Mouse (Mus musculus): ENCODE measurements around the gene Susd1. TPM values are rescaled to one million over a fixed set of nuclear protein-coding genes. Genes with fewer than 3 reads are reported as not detected.

Susd1 gene
- polyA plus RNA-seq, 1 experiment, result 21.3 TPM

DNA sequence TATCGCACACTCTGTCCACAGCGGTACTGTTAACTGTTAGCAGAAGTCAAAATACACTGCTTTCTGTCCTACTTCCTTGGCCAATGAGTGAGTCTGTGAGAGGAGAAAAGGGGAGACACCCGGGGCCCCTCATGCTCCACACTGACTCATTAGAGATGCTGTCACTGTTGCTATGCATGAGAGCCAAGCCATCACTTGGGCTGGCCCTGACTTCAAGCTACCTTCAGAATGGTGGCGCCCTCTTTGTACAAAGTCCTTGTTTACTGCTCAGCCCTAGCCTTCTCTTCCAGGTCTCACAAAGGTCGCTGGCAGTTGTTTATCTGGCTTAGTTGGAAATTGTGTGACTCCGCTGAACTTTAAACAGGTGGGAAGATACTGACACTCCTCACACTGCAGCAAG, 119.8 kb downstream of the Susd1 start:
- Histone ChIP-seq H3K4me1 (ENCODE audit: control insufficient read depth, insufficient read depth, low read length) (no peaks in the 10 kb centered on the region), H3K4me3 (replicated peaks; ENCODE audit: control insufficient read depth, low read depth, low read length) (no peak overlapping the region), H3K27ac (ENCODE audit: control insufficient read depth, insufficient read depth, low read depth, low read length, poor library complexity) (no peak overlapping the region)
- WGBS, result 90% methylated on average over 6 of the region's 6 CpGs
- TF ChIP-seq POLR2A (IDR thresholded peaks at IDR 0.05; ENCODE audit: borderline replicate concordance, control insufficient read depth, low read depth, low read length), result no peak
- no peak for TF ChIP-seq CTCF (IDR thresholded peaks at IDR 0.05; ENCODE audit: control insufficient read depth, insufficient read depth, low read length)

DNA sequence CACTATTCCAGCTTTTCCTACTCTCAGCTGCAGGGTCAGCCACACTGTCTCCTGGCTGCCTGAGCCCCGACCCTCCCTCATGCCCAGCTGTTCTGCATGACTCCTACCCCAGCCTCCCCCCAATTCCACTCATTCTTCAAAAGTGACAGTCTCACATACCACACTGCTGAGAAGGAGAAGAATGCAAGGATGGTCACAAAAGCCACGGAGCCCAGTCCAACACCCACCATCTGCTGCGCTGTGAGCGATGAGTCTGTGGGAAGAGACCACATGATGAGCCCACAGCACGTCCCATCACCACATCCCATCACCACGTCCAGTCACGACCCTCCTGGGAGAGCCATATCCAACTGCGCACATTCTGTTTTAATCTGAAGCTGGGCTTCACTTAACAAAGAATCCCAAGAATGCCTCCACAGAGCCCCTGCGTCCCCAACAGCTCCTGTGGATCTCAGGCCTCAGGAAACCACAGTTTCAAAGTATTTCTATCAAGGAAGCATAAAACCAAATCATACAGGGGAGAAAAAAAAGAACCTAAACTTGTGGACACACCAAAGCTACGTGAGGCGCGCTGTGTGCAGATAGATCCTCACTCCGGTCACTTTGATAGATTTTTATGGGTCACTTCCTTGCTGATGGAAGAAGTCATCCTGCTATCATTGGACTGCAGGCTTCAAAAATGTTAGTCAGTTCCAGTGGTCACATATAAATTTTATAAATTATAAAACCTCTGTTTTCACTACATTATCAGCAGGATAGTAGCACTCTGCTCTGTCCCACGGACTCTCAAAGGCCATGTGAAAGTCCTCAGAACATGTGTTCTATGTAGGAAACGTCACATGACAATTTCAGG, 122.7 kb downstream of the Susd1 start:
- no peak for TF ChIP-seq POLR2A (IDR thresholded peaks at IDR 0.05; ENCODE audit: borderline replicate concordance, control insufficient read depth, low read depth, low read length)
- TF ChIP-seq CTCF (IDR thresholded peaks at IDR 0.05; ENCODE audit: control insufficient read depth, insufficient read depth, low read length), result no peak
- no peak overlapping the region for H3K27ac ChIP-seq (ENCODE audit: control insufficient read depth, insufficient read depth, low read depth, low read length, poor library complexity)
- H3K4me1 ChIP-seq (ENCODE audit: control insufficient read depth, insufficient read depth, low read length), result no peaks in the 10 kb centered on the region
- 87% methylated on average over 15 of the region's 15 CpGs for WGBS
- no peak overlapping the region for H3K4me3 ChIP-seq (replicated peaks; ENCODE audit: control insufficient read depth, low read depth, low read length)

DNA sequence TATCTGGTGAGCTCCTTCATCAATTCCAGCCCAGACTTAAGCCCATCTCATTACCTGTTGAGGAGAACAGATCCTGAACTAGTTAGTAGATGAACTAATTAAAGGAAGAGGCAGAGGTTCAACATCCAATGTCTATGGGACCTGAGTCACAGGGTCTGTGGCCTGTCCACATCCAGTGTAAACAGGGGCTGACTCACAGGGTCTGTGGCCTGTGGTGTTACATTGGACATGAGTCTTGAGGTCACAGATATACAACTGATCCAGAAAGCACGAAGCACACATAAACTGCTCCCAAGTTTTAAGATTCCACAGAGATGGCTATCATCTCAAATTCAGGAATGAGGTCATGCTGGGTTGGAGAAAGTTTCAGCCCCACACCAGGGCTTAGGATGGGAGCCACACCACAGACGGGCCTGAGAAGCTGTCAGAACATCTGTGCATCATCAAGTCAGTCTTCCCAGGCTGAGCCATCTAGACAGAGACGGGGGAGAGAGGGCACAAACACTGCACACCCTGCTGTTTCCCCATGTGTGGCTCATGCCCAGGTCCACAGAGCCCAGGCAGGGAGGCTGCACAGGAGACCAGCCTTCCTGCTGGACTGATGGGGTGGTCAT, 123.4 kb downstream of the Susd1 start:
- WGBS, result 83% methylated on average over 3 of the region's 3 CpGs
- Histone ChIP-seq H3K4me1 (ENCODE audit: control insufficient read depth, insufficient read depth, low read length) (no peaks in the 10 kb centered on the region), H3K4me3 (replicated peaks; ENCODE audit: control insufficient read depth, low read depth, low read length) (no peak overlapping the region), H3K27ac (ENCODE audit: control insufficient read depth, insufficient read depth, low read depth, low read length, poor library complexity) (no peak overlapping the region)
- TF ChIP-seq POLR2A (IDR thresholded peaks at IDR 0.05; ENCODE audit: borderline replicate concordance, control insufficient read depth, low read depth, low read length) (no peak), CTCF (IDR thresholded peaks at IDR 0.05; ENCODE audit: control insufficient read depth, insufficient read depth, low read length) (no peak)

DNA sequence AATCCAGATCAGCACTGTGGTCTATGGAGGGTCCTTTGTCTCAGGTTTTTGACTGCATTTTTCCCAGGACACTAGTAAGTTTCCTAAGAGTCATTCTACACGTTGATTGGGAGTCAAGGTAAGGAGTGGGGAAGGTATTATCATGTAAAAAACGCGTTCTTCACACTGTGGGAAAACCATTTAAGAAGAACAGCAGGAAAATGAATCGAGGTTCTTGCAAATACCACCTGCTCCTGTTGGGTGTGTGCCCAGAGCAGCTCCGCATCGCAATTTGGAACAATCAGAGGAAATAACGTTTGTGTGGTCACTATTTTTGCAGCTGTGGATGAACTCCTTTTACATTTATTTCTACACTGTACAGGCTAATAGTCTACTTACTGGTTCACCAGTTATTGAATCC, 125.5 kb downstream of the Susd1 start:
- no peak overlapping the region for H3K4me3 ChIP-seq (replicated peaks; ENCODE audit: control insufficient read depth, low read depth, low read length)
- TF ChIP-seq POLR2A (IDR thresholded peaks at IDR 0.05; ENCODE audit: borderline replicate concordance, control insufficient read depth, low read depth, low read length) (no peak), CTCF (IDR thresholded peaks at IDR 0.05; ENCODE audit: control insufficient read depth, insufficient read depth, low read length) (no peak)
- H3K4me1 ChIP-seq (ENCODE audit: control insufficient read depth, insufficient read depth, low read length), result no peaks in the 10 kb centered on the region
- 71% methylated on average over 7 of the region's 7 CpGs for WGBS
- no peak overlapping the region for H3K27ac ChIP-seq (ENCODE audit: control insufficient read depth, insufficient read depth, low read depth, low read length, poor library complexity)

DNA sequence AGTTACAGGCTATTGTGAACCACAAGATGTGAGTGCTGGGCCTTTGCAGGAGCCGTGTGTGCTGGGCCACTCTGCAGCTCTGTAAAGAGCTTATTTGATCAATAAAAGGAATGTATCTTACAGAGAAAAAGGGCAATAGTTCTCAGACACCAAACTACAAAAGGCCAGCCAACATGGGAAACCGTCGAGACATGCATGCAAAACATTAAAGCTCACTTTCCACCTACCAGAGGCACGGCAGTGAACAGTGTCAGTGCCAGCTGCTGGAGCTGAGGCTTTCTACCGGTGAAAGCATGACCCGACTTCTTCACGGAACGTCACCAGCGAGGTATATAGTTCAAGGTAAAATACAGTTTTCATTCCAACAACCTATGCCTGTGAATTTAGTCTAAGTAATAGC, 127.8 kb downstream of the Susd1 start:
- 90% methylated on average over 9 of the region's 9 CpGs for WGBS
- no peak overlapping the region for H3K27ac ChIP-seq (ENCODE audit: control insufficient read depth, insufficient read depth, low read depth, low read length, poor library complexity)
- H3K4me1 ChIP-seq (ENCODE audit: control insufficient read depth, insufficient read depth, low read length), result no peaks in the 10 kb centered on the region
- TF ChIP-seq CTCF (IDR thresholded peaks at IDR 0.05; ENCODE audit: control insufficient read depth, insufficient read depth, low read length), result no peak
- TF ChIP-seq POLR2A (IDR thresholded peaks at IDR 0.05; ENCODE audit: borderline replicate concordance, control insufficient read depth, low read depth, low read length), result no peak
- H3K4me3 ChIP-seq (replicated peaks; ENCODE audit: control insufficient read depth, low read depth, low read length), result no peak overlapping the region

DNA sequence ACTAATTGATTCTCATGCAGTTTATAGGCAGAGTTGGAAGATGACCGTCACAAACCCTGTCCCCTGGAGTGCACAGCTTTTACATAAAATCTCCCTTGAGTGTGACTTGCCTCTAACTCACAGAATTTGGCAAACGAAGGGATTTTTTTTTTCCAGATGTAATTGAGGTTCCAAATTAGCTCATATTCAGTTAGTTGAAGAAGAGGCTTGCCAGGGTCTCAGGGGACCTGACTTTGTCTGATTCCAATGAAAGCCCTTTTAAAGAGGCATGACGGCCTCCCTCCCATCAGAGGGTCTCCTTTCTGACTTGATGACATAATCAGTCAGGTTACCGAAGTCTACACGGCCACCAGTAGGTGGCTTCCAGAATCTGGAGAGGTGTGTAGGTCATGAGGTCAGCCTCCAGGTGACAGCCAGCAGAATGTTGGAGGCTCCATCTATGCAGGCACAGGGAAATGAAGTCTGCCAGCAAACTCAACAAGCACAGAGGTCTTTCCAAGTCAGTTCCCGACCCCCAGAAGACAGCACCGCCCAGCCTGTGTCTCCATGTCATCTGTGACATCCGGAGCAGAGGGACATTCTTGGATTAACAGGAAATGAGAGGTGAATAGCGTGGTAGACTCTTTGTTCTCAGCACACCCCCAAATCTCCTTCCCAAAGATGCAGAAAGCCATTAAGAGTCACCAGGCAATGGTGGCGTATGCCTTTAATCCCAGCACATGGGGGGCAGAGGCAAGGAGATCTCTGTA, 130.4 kb downstream of the Susd1 start:
- H3K27ac ChIP-seq (ENCODE audit: control insufficient read depth, insufficient read depth, low read depth, low read length, poor library complexity), result no peak overlapping the region
- 90% methylated on average over 10 of the region's 10 CpGs for WGBS
- H3K4me3 ChIP-seq (replicated peaks; ENCODE audit: control insufficient read depth, low read depth, low read length), result no peak overlapping the region
- no peaks in the 10 kb centered on the region for H3K4me1 ChIP-seq (ENCODE audit: control insufficient read depth, insufficient read depth, low read length)
- no peak for TF ChIP-seq CTCF (IDR thresholded peaks at IDR 0.05; ENCODE audit: control insufficient read depth, insufficient read depth, low read length)
- no peak for TF ChIP-seq POLR2A (IDR thresholded peaks at IDR 0.05; ENCODE audit: borderline replicate concordance, control insufficient read depth, low read depth, low read length)

DNA sequence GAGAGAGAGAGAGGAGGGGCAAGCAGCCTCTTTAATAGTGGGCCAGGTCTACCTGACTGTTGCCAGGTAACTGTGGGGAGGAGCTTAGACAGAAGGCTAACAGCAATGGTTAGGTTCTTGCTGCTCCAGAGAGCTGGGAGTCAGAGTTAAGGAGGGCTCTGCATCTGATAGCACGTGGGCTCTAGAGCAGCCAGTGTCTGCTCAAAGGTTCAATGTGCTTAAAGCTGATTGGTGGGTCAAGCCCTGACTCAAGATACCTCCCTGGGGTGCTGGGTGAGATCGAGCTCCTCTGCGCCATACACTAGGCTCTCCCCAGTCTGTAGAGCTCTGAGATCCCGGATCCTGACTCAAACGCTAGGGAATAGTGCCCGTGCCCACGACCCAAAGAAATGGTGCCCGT, 136.0 kb downstream of the Susd1 start:
- H3K27ac ChIP-seq (ENCODE audit: control insufficient read depth, insufficient read depth, low read depth, low read length, poor library complexity), result no peak overlapping the region
- 85% methylated on average over 8 of the region's 8 CpGs for WGBS
- TF ChIP-seq CTCF (IDR thresholded peaks at IDR 0.05; ENCODE audit: control insufficient read depth, insufficient read depth, low read length) (no peak), POLR2A (IDR thresholded peaks at IDR 0.05; ENCODE audit: borderline replicate concordance, control insufficient read depth, low read depth, low read length) (no peak)
- no peaks in the 10 kb centered on the region for H3K4me1 ChIP-seq (ENCODE audit: control insufficient read depth, insufficient read depth, low read length)
- no peak overlapping the region for H3K4me3 ChIP-seq (replicated peaks; ENCODE audit: control insufficient read depth, low read depth, low read length)
